Mouse (Mus musculus) stomach, embryonic 16.5 days (tissue): Measurements from ENCODE around the gene Immt. TPM values are rescaled to one million over a fixed set of nuclear protein-coding genes. Genes with fewer than 3 reads are reported as not detected.
"Not testable (repeated sequence)": the region's sequence is repeated elsewhere in the genome, so short reads cannot be mapped to it uniquely, and the experiment has no call there.

Source experiments
- ATAC-seq: fragments of 200-750 bp; cut with Nextera tagmentation; 2 replicates; pipeline ENCODE4 v1.8.0; 2017; ENCODE audit warnings: moderate number of reproducible peaks, moderate TSS enrichment; ENCODE audit not compliant: insufficient read depth, low FRiP score
- H3K27ac ChIP-seq: fragments of 300-500 bp; sonication (generic); 2 replicates; pipeline ENCODE4 v1.5.1; 2014; ENCODE audit warnings: low read length
- H3K27me3 ChIP-seq: fragments of 300-500 bp; sonication (generic); 2 replicates; pipeline ENCODE4 v1.6.1; 2014; ENCODE audit warnings: low read length, control low read depth, mixed read lengths; ENCODE audit not compliant: control insufficient read depth, insufficient read depth
- H3K36me3 ChIP-seq: fragments of 300-500 bp; sonication (generic); 2 replicates; pipeline ENCODE4 v1.6.1; 2014; ENCODE audit warnings: low read length; ENCODE audit not compliant: control insufficient read depth, insufficient read depth
- H3K4me1 ChIP-seq: fragments of 300-500 bp; sonication (generic); 2 replicates; pipeline ENCODE4 v1.6.1; 2014; ENCODE audit warnings: low read length, control low read depth, mixed read lengths; ENCODE audit not compliant: control insufficient read depth, insufficient read depth
- H3K4me2 ChIP-seq: fragments of 300-500 bp; sonication (generic); 2 replicates; pipeline ENCODE4 v1.6.1; 2014; ENCODE audit warnings: low read depth, low read length, mixed read lengths
- H3K4me3 ChIP-seq: fragments of 300-500 bp; sonication (generic); replicated peaks from 2 replicates; pipeline ENCODE4 v1.5.1; 2014; ENCODE audit warnings: mild to moderate bottlenecking, low read length
- H3K9ac ChIP-seq: fragments of 300-500 bp; sonication (generic); 2 replicates; pipeline ENCODE4 v1.6.1; 2014; ENCODE audit warnings: low read length
- H3K9me3 ChIP-seq: fragments of 300-500 bp; sonication (generic); replicated peaks from 2 replicates; pipeline ENCODE4 v1.6.1; 2016; ENCODE audit warnings: low read length, control low read depth; ENCODE audit not compliant: control insufficient read depth
- WGBS: fragments of 180-500 bp; shearing (Covaris S2); extraction: QIAGEN DNeasy Blood & Tissue Kit; methylation state at CpG from one replicate; pipeline ENCODE4 v1.1.7; 2014; 5-methylcytosine and 5-hydroxymethylcytosine counted together
- polyA plus RNA-seq: library from polyadenylated mRNA; unstranded; fragments of >200 nt; fragmentation: Nextera tagmentation; extraction: Ambion mirVana; gene quantifications from 2 replicates; pipeline ENCODE4 v1.2.1, GENCODE M21; 2015

Immt gene
- polyA plus RNA-seq, 1 experiment from 2014 or later, result 185 TPM

- not testable (repeated sequence) for H3K27ac ChIP-seq, H3K9me3 ChIP-seq, H3K4me2 ChIP-seq, H3K4me1 ChIP-seq, H3K4me3 ChIP-seq, H3K27me3 ChIP-seq, H3K9ac ChIP-seq, ATAC-seq
- WGBS, result 86% methylated on average over 5 of the region's 5 CpGs
- peaks cover 20% of the 10 kb centered on the region for H3K36me3 ChIP-seq
These were observed 94.1 kb downstream of the Immt start for GRCm38 (mm10) chr6:71925233-71925632.

Other genes starting within 250 kb of the Immt start
- 45.8 and 47.0 TPM in 2 replicates for gene Kdm3a, start 198.3 kb upstream of the Immt start, polyA plus RNA-seq
- 17.3 TPM in 2 replicates for gene Reep1, start 123.8 kb upstream of the Immt start, polyA plus RNA-seq
- 58.5 and 64.8 TPM in 2 replicates for gene Mrpl35, start 4.4 kb upstream of the Immt start, polyA plus RNA-seq
- 88.1 and 90.8 TPM in 2 replicates for gene Ptcd3, start 77.4 kb downstream of the Immt start, polyA plus RNA-seq
- gene Polr1a, start 77.7 kb downstream of the Immt start, polyA plus RNA-seq, result 26.4 and 30.4 TPM in 2 replicates